Mouse (Mus musculus): ENCODE results near the gene Col18a1.

The Col18a1 gene

DNA sequence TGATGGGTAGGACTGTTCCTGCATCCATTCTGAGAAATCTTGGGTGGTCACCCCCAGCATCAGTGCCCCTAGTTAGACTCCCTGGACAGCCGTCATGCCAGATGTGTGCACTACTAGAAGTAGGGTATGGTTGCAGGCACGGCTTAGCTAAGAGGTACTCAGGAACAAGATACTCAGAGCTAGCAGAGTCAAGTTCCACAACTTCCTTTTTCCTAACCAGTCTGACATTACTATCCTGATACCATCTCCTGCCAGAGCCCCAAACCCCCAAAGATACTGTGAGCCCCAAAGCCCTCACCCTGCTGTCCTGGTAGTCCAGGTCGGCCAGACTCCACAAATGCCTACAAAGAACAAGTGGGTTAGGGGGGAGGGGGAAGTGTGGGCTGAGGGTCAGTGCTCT lies 102.1 kb downstream of the Col18a1 start:
- DNase-seq (ENCODE audit: low read depth, low spot score): no peak

DNA sequence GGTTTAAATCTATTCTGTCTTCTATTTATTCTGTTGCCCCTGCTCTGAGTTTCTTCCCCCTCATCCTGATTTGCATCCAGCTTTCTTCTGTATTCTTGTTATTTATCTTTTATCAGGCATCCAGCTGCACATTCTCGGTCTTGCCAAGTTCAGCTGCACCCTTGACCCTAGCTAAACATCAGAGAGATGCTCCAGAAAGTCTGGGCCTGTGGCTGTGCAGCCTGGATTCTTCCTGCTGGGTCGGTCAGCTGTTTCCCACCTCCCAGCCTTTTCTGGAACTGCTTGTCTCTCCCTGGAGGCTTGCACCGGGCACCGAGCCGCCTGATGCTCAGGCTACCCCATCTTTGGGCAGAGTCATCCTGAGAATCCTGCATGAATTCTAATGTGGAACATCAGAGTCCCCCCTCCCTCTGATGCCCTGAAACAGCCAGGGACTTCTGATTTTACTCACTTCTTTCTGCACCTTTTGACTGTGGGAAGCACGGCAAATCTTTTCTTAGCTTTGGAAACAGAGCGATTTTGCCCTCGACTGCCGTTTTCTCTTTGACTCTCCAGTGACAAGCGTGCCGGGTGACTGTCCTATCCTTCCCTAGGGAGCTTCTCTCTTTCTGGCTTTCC lies 103.8 kb downstream of the Col18a1 start:
- DNase-seq (ENCODE audit: low read depth, low spot score): no peak

GRCm38 (mm10) chr10:77061426-77061825 lies 104.9 kb downstream of the Col18a1 start:
- no peak for DNase-seq (ENCODE audit: low read depth, low spot score)

DNA sequence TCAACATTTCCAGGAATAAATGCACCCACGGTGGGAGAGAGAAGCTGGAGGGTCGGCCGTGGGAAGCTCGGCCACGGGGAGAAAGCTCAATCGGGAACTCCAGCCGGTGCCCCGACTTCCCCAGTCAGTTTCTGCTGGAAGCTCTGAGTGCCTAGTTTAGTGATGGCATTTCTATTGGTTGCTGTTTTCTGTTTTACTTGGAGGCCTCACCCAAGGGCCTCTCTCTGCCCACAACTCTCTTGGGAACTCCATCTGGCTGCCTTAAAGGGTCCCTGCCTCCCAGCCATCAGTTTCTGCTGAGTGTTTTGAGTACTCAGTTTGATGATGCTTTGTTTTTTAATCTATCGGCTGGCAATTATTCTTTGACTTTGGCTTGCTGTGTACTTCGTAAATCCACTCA lies 109.6 kb downstream of the Col18a1 start:
- no peak for DNase-seq (ENCODE audit: low read depth, low spot score)

DNA sequence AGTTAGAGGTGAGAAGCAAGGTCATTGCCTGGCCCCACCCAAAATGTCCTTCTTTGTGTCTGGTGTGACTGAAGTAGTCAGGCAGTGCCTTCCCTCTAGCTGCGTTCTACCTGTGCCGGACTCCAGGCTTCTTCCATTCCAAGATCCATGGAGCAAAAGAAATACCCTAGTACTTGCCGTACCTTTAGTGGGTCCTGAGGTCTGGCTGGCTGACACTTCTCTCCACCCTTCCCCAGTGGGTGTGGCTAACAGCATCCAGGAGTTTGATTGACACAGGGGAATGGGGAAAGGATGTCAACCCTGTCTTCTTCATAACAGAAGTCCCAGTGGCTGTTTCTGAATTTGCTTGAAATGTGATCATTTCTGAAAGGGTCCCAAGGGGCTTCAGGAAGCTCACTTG lies 117.7 kb downstream of the Col18a1 start:
- no peak for DNase-seq (ENCODE audit: low read depth, low spot score)

- no peak for DNase-seq (ENCODE audit: low read depth, low spot score)
Observed at GRCm38 (mm10) chr10:77048196-77048595, 118.2 kb downstream of the Col18a1 start.

GRCm38 (mm10) chr10:77038579-77039174 lies 127.7 kb downstream of the Col18a1 start:
- no peak for DNase-seq (ENCODE audit: low read depth, low spot score)

GRCm38 (mm10) chr10:77035487-77035886 lies 130.9 kb downstream of the Col18a1 start:
- DNase-seq (ENCODE audit: low read depth, low spot score): peak; percentile 62

DNA sequence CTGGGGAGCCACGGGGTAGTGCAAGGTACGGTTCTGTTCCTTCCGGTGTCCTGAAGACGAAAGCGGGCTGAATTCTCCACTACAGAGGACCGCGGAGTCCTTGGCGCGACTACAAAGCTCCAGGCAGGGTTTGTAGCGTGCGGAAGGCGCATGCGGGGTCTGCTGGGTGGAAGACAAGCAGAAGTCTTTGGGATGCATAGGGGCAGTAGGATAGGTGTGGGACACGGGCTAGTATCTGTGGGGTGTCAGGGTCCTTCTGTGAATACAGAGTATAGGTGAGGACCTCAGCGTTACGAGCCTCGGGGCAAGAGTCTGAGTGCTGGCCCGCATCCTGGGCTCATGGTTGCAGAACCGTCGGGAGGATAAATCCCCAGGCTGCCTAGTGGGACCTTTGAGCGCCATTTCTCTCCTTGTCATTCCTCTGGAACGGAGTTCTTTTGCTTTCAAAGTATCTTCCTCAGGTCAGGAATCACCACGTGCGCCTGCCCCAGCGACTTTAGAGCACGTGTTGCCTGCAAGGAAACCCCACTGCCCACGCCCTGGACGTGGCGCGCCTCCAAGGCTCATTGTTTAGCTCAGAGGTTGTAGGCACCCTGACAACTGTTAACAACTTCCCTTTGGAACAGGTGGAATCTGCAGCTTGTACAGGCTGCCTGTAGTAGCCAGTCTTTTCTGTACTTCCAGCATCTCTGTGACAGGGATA lies 132.9 kb downstream of the Col18a1 start:
- peak; percentile 58 for DNase-seq (ENCODE audit: low read depth, low spot score)

DNA sequence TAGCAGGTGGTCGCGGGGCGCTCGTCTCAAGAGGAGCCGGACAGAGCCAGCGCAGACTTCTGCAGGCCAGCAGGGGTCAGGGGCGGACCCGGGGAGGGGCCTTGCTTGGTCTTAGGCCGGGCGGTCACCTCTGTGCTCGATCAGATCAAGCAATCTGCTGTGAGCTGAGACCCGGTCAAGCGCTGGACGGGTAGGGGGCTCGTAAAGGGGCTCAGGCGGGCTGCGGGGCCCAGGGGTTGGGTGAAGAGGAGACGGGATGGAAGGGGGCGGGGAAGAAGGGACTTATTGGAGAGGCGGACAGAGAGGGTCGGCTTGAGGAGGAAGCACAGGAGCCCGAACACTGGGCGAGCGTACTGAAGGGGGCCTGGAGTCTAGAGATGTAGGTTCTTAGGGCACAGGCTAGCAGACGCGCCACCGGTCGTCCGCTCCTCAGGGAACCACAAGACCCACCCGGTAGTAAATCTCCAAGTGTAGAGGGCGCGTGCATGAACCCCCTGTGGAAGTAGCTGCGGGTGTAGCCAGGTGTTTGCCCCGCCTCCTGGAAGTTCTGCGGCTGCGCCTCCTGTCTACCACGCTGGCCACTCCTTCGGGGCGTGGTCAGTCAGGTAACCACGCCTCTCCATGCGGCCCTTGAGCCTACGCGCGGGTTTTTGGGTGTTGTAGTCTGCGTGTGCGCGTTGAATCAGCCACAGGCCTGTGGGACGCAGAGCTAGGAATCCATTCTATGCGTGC lies 133.6 kb downstream of the Col18a1 start:
- DNase-seq (ENCODE audit: low read depth, low spot score): peak; percentile 98

- peak; percentile 11 for DNase-seq (ENCODE audit: low read depth, low spot score)
Observed at GRCm38 (mm10) chr10:77031768-77032375, 134.5 kb downstream of the Col18a1 start, which contains the start of gene Slc19a1. Slc19a1 (plus strand) TSS chr10:77032241.

- no peak for DNase-seq (ENCODE audit: low read depth, low spot score)
Observed at GRCm38 (mm10) chr10:77030666-77031065, 135.7 kb downstream of the Col18a1 start.

GRCm38 (mm10) chr10:77029761-77030160 lies 136.6 kb downstream of the Col18a1 start:
- DNase-seq (ENCODE audit: low read depth, low spot score): no peak

DNA sequence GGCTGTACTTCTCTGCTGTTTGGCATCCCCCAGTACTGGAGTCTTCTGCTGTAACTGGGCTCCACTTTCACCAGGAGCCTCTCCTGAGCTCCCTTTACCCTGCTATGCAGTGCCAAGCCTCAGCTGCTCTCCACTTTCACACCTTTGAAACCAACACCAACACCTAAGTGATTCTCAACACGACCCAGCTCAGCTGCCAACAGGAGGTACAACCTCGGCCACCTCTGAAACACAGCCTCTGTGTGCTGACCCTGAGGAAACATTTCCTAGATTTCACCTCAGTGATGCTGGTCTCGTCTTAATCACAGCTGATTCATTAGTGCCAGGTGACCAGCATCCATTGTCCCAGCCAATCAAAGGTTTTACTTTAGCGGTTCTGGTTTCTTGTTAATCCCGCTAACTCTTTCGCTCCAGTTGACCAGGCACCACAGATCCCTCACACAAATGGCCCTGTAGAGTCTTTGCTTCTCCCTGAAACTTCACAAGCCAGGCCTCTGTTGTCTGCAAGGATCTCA lies 137.5 kb downstream of the Col18a1 start:
- DNase-seq (ENCODE audit: low read depth, low spot score): no peak

GRCm38 (mm10) chr10:77026944-77027343 lies 139.4 kb downstream of the Col18a1 start:
- DNase-seq (ENCODE audit: low read depth, low spot score): no peak

DNA sequence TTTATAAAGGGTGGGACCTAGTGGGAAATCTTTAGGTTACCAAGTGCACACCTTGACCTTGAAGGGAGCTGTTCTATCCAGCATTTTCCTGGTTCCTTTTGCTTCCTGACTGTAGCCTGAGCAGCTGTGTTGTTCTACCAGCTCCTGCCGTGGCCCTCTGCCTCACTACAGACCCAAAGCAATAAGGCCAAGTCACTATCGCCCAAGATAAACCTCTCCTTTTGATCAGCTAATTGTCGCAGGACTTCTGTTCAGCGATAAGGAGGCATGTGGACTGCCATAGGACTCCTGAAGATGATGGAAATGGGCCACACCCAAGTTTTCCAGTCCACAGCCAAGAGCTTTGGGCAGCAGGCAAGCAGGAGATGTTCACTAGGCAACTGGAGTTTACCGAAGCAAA lies 142.1 kb downstream of the Col18a1 start:
- DNase-seq (ENCODE audit: low read depth, low spot score): no peak

DNA sequence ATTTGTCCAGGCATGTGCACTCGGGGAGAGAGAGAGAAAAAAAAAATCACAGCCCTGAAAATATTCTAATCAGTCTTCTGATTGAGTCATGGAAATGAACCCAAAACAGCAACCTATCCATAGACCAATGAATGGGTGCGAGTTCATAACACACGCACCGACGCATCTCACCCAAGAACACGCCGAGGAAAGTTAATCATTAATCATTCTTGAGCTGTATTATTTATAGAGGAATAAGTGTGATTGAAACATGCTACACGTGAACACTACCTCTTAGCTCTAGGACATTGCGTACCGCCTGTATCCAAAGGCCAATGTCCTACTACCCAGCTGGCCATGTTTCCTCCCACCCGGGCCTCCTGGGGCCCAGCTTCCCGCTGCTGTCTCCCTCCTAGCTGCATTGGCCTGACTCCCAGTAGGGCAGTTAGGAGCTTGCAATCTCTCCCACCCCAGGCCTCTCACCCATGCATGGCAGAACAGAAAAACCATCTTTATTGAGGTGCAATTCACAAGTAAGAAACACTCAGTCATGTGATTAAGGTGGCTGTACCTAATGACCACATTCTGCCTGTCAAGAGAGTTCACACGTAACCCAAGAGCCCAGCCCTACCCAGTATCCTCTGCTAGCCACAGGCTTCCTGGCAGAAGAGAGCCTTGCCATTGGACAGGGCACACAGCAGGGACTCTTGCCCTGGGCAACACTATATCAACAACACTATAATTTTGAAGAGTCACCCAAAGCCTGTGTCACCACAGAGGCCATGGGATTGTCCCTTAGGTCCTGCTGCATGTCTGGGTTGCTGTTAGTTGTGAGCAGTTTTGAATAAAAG lies 143.8 kb downstream of the Col18a1 start:
- DNase-seq (ENCODE audit: low read depth, low spot score): no peak

- peak; percentile 84 for DNase-seq (ENCODE audit: low read depth, low spot score)
Observed at GRCm38 (mm10) chr10:77021399-77022052, 144.8 kb downstream of the Col18a1 start.

GRCm38 (mm10) chr10:77017662-77018061 lies 148.7 kb downstream of the Col18a1 start:
- DNase-seq (ENCODE audit: low read depth, low spot score): no peak

DNA sequence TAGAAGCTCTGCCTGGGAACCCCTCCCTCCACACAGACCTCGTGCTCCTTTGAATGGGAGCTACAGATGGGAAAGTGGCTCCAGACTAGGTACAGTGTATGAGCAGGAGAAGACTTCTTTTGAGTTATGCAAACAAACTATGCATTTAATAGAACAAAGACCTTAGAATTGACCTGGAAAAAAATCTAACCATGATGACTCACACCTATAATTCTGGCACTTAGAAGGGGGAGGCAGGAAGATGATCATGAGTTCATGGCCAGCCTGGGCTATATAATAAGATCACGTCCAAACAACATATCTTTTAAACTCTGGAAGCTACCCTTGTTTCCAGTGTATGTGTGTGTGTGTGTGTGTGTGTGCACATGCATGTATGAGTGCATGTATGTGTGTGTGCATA lies 149.3 kb downstream of the Col18a1 start:
- DNase-seq (ENCODE audit: low read depth, low spot score): no peak
